8 mouse cellular contexts compared by ENCODE assay signal in genomic region chr10:60279941-60280301, GRCm38 (mm10). TPM values are rescaled to one million over a fixed set of nuclear protein-coding genes. Genes with fewer than 3 reads are reported as not detected.
DNase-seq lines count a peak whose midpoint lies in the region; ATAC-seq and TF ChIP-seq lines count a peak whose summit lies in the region.

No protein-coding gene starts in this region.

- H3K4me1 ChIP-seq in heart, adult 2 months (ENCODE audit: control insufficient read depth, insufficient read depth, low read length), result peaks cover 43% of the 10 kb centered on the region
- peaks cover 27% of the 10 kb centered on the region for H3K4me1 ChIP-seq in heart, embryonic 11.5 days (ENCODE audit: control insufficient read depth, insufficient read depth, low read length)
- H3K4me1 ChIP-seq in forebrain, embryonic 16.5 days (replicated peaks; ENCODE audit: control insufficient read depth, insufficient read depth, low read length), result peaks cover 59% of the 10 kb centered on the region
- H3K4me1 ChIP-seq in hindbrain, embryonic 16.5 days (ENCODE audit: control insufficient read depth, insufficient read depth, low read depth, low read length), result peaks cover 62% of the 10 kb centered on the region
- peaks cover 72% of the 10 kb centered on the region for H3K4me1 ChIP-seq in neural tube, embryonic 15.5 days

- ATAC-seq in heart, embryonic 11.5 days (replicated peaks; ENCODE audit: insufficient number of reproducible peaks, low FRiP score, low TSS enrichment), result no peak
- no peak for ATAC-seq in forebrain, embryonic 16.5 days
- no peak for ATAC-seq in hindbrain, embryonic 16.5 days
- ATAC-seq in neural tube, embryonic 15.5 days (ENCODE audit: low FRiP score), result no peak

- H3K79me2 ChIP-seq in heart, adult 2 months (replicated peaks; ENCODE audit: control insufficient read depth, insufficient read depth, low read length), result peaks cover 9% of the 10 kb centered on the region; the same call in 1 of the 2 replicates

- TF ChIP-seq CTCF in heart, adult 2 months (IDR thresholded peaks at IDR 0.05), result no peak

- intact Hi-C loops in heart, adult 2 months (cut with DNase I), result loop anchor here (5.0 kb wide), 1 partner anchor 67 kb away; the partner anchor contains the start of gene Vsir
- intact Hi-C loops in left cerebral cortex, postnatal 25 days (cut with DNase I), result no loop called here

- no peaks in the 10 kb centered on the region for H3K9me3 ChIP-seq in heart, embryonic 11.5 days (replicated peaks; ENCODE audit: control insufficient read depth, low read length)
- no peaks in the 10 kb centered on the region for H3K9me3 ChIP-seq in forebrain, embryonic 16.5 days (ENCODE audit: control insufficient read depth, low read length)
- no peaks in the 10 kb centered on the region for H3K9me3 ChIP-seq in hindbrain, embryonic 16.5 days (ENCODE audit: control insufficient read depth, low read length)
- no peaks in the 10 kb centered on the region for H3K9me3 ChIP-seq in neural tube, embryonic 15.5 days (replicated peaks)

- 0 out of 2 replicates have a peak, but pooled peaks have one; percentile 27 for TF ChIP-seq POLR2A in heart, adult 2 months (IDR thresholded peaks at IDR 0.05; ENCODE audit: insufficient read depth, low read depth, low read length)

- H3K36me3 ChIP-seq in heart, adult 2 months (ENCODE audit: control insufficient read depth, insufficient read depth, low read length), result peaks cover 40% of the 10 kb centered on the region
- no peaks in the 10 kb centered on the region for H3K36me3 ChIP-seq in heart, embryonic 11.5 days (ENCODE audit: control insufficient read depth, insufficient read depth, low read length)
- H3K36me3 ChIP-seq in forebrain, embryonic 16.5 days (ENCODE audit: control insufficient read depth, insufficient read depth), result no peaks in the 10 kb centered on the region; the same call in 1 of the 2 replicates
- H3K36me3 ChIP-seq in hindbrain, embryonic 16.5 days (ENCODE audit: control insufficient read depth, insufficient read depth, low read length), result no peaks in the 10 kb centered on the region
- no peaks in the 10 kb centered on the region for H3K36me3 ChIP-seq in neural tube, embryonic 15.5 days

- H3K27me3 ChIP-seq in heart, adult 2 months (ENCODE audit: control insufficient read depth, insufficient read depth, low read length), result no peaks in the 10 kb centered on the region
- no peaks in the 10 kb centered on the region for H3K27me3 ChIP-seq in heart, embryonic 11.5 days (ENCODE audit: control insufficient read depth, insufficient read depth, low read length)
- H3K27me3 ChIP-seq in forebrain, embryonic 16.5 days (replicated peaks; ENCODE audit: control insufficient read depth, insufficient read depth, low read length), result no peaks in the 10 kb centered on the region
- no peaks in the 10 kb centered on the region for H3K27me3 ChIP-seq in hindbrain, embryonic 16.5 days (replicated peaks; ENCODE audit: control insufficient read depth, insufficient read depth, low read length)
- H3K27me3 ChIP-seq in neural tube, embryonic 15.5 days (replicated peaks), result no peaks in the 10 kb centered on the region

- H3K4me3 ChIP-seq in heart, adult 2 months, result peak overlapping the region; percentile 41
- no peak overlapping the region for H3K4me3 ChIP-seq in heart, embryonic 11.5 days (ENCODE audit: low read depth, low read length)
- H3K4me3 ChIP-seq in forebrain, embryonic 16.5 days (replicated peaks; ENCODE audit: low read length), result no peak overlapping the region
- H3K4me3 ChIP-seq in hindbrain, embryonic 16.5 days (ENCODE audit: low read length), result peak overlapping the region; percentile 11
- peak overlapping the region; percentile 72 for H3K4me3 ChIP-seq in neural tube, embryonic 15.5 days (replicated peaks)

- DNase-seq in heart, adult 2 months, result peak; percentile 72 to 75
- DNase-seq in adipocyte (ENCODE audit: low spot score), result peak; percentile 85
- DNase-seq in left cerebral cortex, postnatal 25 days (ENCODE audit: low spot score in 2 of 2), result peak; percentile 78 to 90
- no peak for DNase-seq in urinary bladder, postnatal 25 days (ENCODE audit: low spot score)

- no peak for TF ChIP-seq EP300 in heart, adult 2 months (IDR thresholded peaks at IDR 0.05; ENCODE audit: insufficient read depth, low read depth, low read length)

- no peak overlapping the region for H3K9ac ChIP-seq in heart, adult 2 months (ENCODE audit: low read depth, low read length)
- H3K9ac ChIP-seq in heart, embryonic 11.5 days (ENCODE audit: low read depth, low read length), result no peak overlapping the region
- H3K9ac ChIP-seq in forebrain, embryonic 16.5 days (replicated peaks; ENCODE audit: low read depth, low read length), result no peak overlapping the region
- peak overlapping the region; percentile 41 for H3K9ac ChIP-seq in hindbrain, embryonic 16.5 days (ENCODE audit: low read depth, low read length)
- H3K9ac ChIP-seq in neural tube, embryonic 15.5 days (replicated peaks), result no peak overlapping the region

- 44% methylated on average over 9 of the region's 9 CpGs for WGBS in heart, adult 2 months
- WGBS in heart, embryonic 11.5 days (ENCODE audit: insufficient replicate concordance), result 90% methylated on average over 9 of the region's 9 CpGs
- 74% methylated on average over 9 of the region's 9 CpGs for WGBS in forebrain, embryonic 16.5 days
- WGBS in hindbrain, embryonic 16.5 days, result 69% methylated on average over 9 of the region's 9 CpGs
- WGBS in neural tube, embryonic 15.5 days, result 75% methylated on average over 9 of the region's 9 CpGs

- peak overlapping the region; percentile 91 for H3K27ac ChIP-seq in heart, adult 2 months
- H3K27ac ChIP-seq in heart, embryonic 11.5 days (ENCODE audit: low read depth, low read length), result no peak overlapping the region
- H3K27ac ChIP-seq in forebrain, embryonic 16.5 days (ENCODE audit: low read length), result no peak overlapping the region
- 0 out of 2 replicates have a peak overlapping the region, but pooled peaks have one; percentile 23 for H3K27ac ChIP-seq in hindbrain, embryonic 16.5 days (ENCODE audit: low read depth, low read length)
- H3K27ac ChIP-seq in neural tube, embryonic 15.5 days (replicated peaks), result no peak overlapping the region

- H3K4me2 ChIP-seq in heart, embryonic 11.5 days, result no peak overlapping the region
- peak overlapping the region; percentile 41 for H3K4me2 ChIP-seq in forebrain, embryonic 16.5 days (ENCODE audit: low read length)
- peak overlapping the region; percentile 68 for H3K4me2 ChIP-seq in hindbrain, embryonic 16.5 days (ENCODE audit: low read length)
- peak overlapping the region; percentile 84 for H3K4me2 ChIP-seq in neural tube, embryonic 15.5 days

RNA-seq across cellular contexts. Expression of gene Psap, which starts 2.5 kb away (rescaled TPM):
- total RNA-seq in heart, adult 2 months (2021), result 1,000 to 10,000 TPM; 1,146 to 1,291 TPM
- 1,270 and 1,818 TPM in 2 replicates for polyA plus RNA-seq in heart, adult 2 months (2012; rRNA removed)
- 68.5 and 78.1 TPM in 2 replicates for polyA plus RNA-seq in heart, embryonic 11.5 days (2014; fragmentation: Nextera tagmentation; extraction: Ambion mirVana)
- 165 and 223 TPM in 2 replicates for polyA plus RNA-seq in forebrain, embryonic 16.5 days (2015; fragmentation: Nextera tagmentation; extraction: Ambion mirVana)
- polyA plus RNA-seq in hindbrain, embryonic 16.5 days (2015; fragmentation: Nextera tagmentation; extraction: Ambion mirVana), result 218 and 239 TPM in 2 replicates
- total RNA-seq in left cerebral cortex, postnatal 25 days (2021), result 1,000 to 10,000 TPM; 1,491 to 1,558 TPM
- polyA plus RNA-seq in neural tube, embryonic 15.5 days (2015; fragmentation: Nextera tagmentation; extraction: Ambion mirVana), result 217 and 220 TPM in 2 replicates

Comparison
In these comparisons a context has a peak if more than half of its experiments do, and no peak if none do; other contexts are left out.
1. H3K27ac ChIP-seq: peak in heart, adult 2 months (single experiment) and hindbrain, embryonic 16.5 days (single experiment); none in heart, embryonic 11.5 days (single experiment), forebrain, embryonic 16.5 days (single experiment) and neural tube, embryonic 15.5 days (single experiment).
2. H3K4me3 ChIP-seq: peak in heart, adult 2 months (single experiment), hindbrain, embryonic 16.5 days (single experiment) and neural tube, embryonic 15.5 days (single experiment); none in heart, embryonic 11.5 days (single experiment) and forebrain, embryonic 16.5 days (single experiment).